Mouse (Mus musculus) midbrain, postnatal 0 days (tissue): ENCODE measurements around the gene Naa35. TPM values are rescaled to one million over a fixed set of nuclear protein-coding genes. Genes with fewer than 3 reads are reported as not detected.

Source experiments
- ATAC-seq: fragments of 200-750 bp; cut with Nextera tagmentation; 2 replicates; pipeline ENCODE4 v1.8.0; 2017; ENCODE audit warnings: moderate number of reproducible peaks, mild to moderate bottlenecking, moderate TSS enrichment, moderate library complexity; ENCODE audit not compliant: low FRiP score
- DNase-seq: peaks from one replicate; pipeline ENCODE4 v3.0.0-alpha.2; 2015; ENCODE audit warnings: low spot score
- H3K27ac ChIP-seq: fragments of 300-500 bp; sonication (generic); 2 replicates; pipeline ENCODE4 v1.5.1; 2014; ENCODE audit warnings: low read depth, mild to moderate bottlenecking, low read length, mixed read lengths
- H3K27me3 ChIP-seq: fragments of 300-500 bp; sonication (generic); 2 replicates; pipeline ENCODE4 v1.6.1; 2014; ENCODE audit warnings: low read length, control low read depth, mixed read lengths; ENCODE audit not compliant: insufficient read depth
- H3K36me3 ChIP-seq: fragments of 300-500 bp; sonication (generic); 2 replicates; pipeline ENCODE4 v1.6.1; 2014; ENCODE audit warnings: low read length, control low read depth, mixed read lengths; ENCODE audit not compliant: insufficient read depth
- H3K4me1 ChIP-seq: fragments of 300-500 bp; sonication (generic); 2 replicates; pipeline ENCODE4 v1.6.1; 2014; ENCODE audit warnings: mild to moderate bottlenecking, control low read depth, antibody characterized with exemption, low read length, mixed read lengths; ENCODE audit not compliant: insufficient read depth
- H3K4me2 ChIP-seq: fragments of 300-500 bp; sonication (generic); 2 replicates; pipeline ENCODE4 v1.6.1; 2014; ENCODE audit warnings: low read depth, mild to moderate bottlenecking, low read length, mixed read lengths; ENCODE audit not compliant: poor library complexity, severe bottlenecking
- H3K4me3 ChIP-seq: fragments of 300-500 bp; sonication (generic); 2 replicates; pipeline ENCODE4 v1.5.1; 2014; ENCODE audit warnings: low read depth, mild to moderate bottlenecking, low read length, moderate library complexity
- H3K9ac ChIP-seq: fragments of 300-500 bp; sonication (generic); replicated peaks from 2 replicates; pipeline ENCODE4 v1.6.1; 2014; ENCODE audit warnings: mild to moderate bottlenecking, low read length, moderate library complexity, mixed read lengths; ENCODE audit not compliant: poor library complexity, severe bottlenecking
- H3K9me3 ChIP-seq: fragments of 300-500 bp; sonication (generic); 2 replicates; pipeline ENCODE4 v1.6.1; 2016; ENCODE audit warnings: low read length, control low read depth
- CTCF ChIP-seq: IDR thresholded peaks from 2 replicates; pipeline ENCODE4 v1.5.1; 2016; ENCODE audit warnings: antibody characterized with exemption, mild to moderate bottlenecking
- WGBS: fragments of 180-500 bp; shearing (Covaris S2); extraction: QIAGEN DNeasy Blood & Tissue Kit; methylation state at CpG from one replicate; pipeline ENCODE4 v1.1.7; 2014; 5-methylcytosine and 5-hydroxymethylcytosine counted together
- polyA plus RNA-seq: library from polyadenylated mRNA; unstranded; fragments of >200 nt; fragmentation: Nextera tagmentation; extraction: Ambion mirVana; gene quantifications from 2 replicates; pipeline ENCODE4 v1.2.1, GENCODE M21; 2015
- total RNA-seq: library from RNA; depleted of rRNA; stranded (reverse); fragments of >200 nt; gene quantifications from 2 replicates; pipeline ENCODE4 v1.2.3, GENCODE M21; 2014

Gene Naa35
- total and polyA plus RNA-seq, 2 experiments from 2014 or later, result 47.2 to 117 TPM

DNA sequence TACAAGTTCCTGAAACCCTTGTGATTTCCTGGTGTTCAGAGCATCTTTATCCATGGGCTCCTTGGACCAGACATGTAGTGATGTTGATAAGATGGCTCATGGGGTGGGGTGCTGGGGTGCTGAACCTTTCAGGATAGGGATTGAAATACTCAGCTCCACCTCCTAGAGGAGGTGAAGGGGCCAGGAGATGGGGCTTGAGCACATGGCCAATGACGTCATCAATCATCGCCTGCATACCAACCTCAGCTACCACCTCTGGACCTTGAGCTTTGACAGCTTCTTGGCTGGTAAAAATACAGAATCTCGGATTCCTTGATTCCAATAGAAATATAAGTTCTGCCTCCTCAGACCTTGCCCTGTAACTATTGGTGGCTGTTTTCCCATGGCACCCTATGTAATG is 60.4 kb downstream of the Naa35 start:
- WGBS, result 84% methylated on average over 3 of the region's 3 CpGs
- Histone ChIP-seq H3K4me3 (no peak overlapping the region), H3K36me3 (no peaks in the 10 kb centered on the region), H3K4me1 (no peaks in the 10 kb centered on the region), H3K27ac (no peak overlapping the region), H3K9me3 (no peaks in the 10 kb centered on the region), H3K4me2 (no peak overlapping the region), H3K9ac (no peak overlapping the region), H3K27me3 (no peaks in the 10 kb centered on the region)
- ATAC-seq, result no peak
- DNase-seq, result no peak
- no peak for TF ChIP-seq CTCF

GRCm38 (mm10) chr13:59646674-59647244 is 61.7 kb downstream of the Naa35 start:
- no peak for TF ChIP-seq CTCF
- H3K4me2 ChIP-seq, result no peak overlapping the region
- no peaks in the 10 kb centered on the region for H3K36me3 ChIP-seq
- H3K9ac ChIP-seq, result no peak overlapping the region
- DNase-seq (peak; percentile 23), ATAC-seq (0 out of 2 replicates have a peak, but pooled peaks have one; percentile 44)
- H3K4me3 ChIP-seq, result no peak overlapping the region
- 18% methylated on average over 11 of the region's 11 CpGs for WGBS
- no peaks in the 10 kb centered on the region for H3K9me3 ChIP-seq
- no peaks in the 10 kb centered on the region for H3K27me3 ChIP-seq
- no peaks in the 10 kb centered on the region for H3K4me1 ChIP-seq
- H3K27ac ChIP-seq, result no peak overlapping the region

DNA sequence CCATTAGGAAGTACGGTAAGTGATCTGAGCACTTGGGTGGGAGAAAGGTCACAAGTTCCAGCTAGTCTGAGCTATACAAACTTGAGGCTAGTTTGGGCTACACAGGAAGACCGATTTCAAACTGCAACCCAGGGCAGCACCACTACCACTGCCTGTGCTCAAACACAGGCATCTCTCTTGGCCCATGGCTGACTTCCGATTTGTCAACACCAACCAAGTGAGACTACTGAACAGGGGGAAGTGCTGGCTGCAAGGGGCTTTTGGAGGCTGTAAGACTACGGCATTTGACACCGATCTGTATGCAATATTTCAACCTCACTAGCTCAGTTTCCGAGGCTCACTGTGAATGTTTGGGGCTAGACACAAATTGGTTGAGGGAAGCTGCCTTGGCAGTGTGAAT is 62.4 kb downstream of the Naa35 start:
- Histone ChIP-seq H3K9ac (no peak overlapping the region), H3K4me1 (no peaks in the 10 kb centered on the region), H3K27ac (no peak overlapping the region), H3K4me2 (no peak overlapping the region), H3K27me3 (no peaks in the 10 kb centered on the region), H3K4me3 (no peak overlapping the region), H3K36me3 (no peaks in the 10 kb centered on the region), H3K9me3 (no peaks in the 10 kb centered on the region)
- no peak for ATAC-seq
- 88% methylated on average over 6 of the region's 6 CpGs for WGBS
- no peak for TF ChIP-seq CTCF
- no peak for DNase-seq

GRCm38 (mm10) chr13:59648598-59648997 is 63.5 kb downstream of the Naa35 start:
- Histone ChIP-seq H3K27me3 (no peaks in the 10 kb centered on the region), H3K4me1 (peaks cover 7% of the 10 kb centered on the region), H3K27ac (no peak overlapping the region), H3K4me3 (no peak overlapping the region), H3K9me3 (no peaks in the 10 kb centered on the region), H3K9ac (no peak overlapping the region), H3K4me2 (no peak overlapping the region), H3K36me3 (no peaks in the 10 kb centered on the region)
- ATAC-seq, result no peak
- 86% methylated on average over 6 of the region's 6 CpGs for WGBS
- no peak for TF ChIP-seq CTCF
- DNase-seq, result no peak

GRCm38 (mm10) chr13:59649781-59650180 is 64.7 kb downstream of the Naa35 start:
- no peak for ATAC-seq

DNA sequence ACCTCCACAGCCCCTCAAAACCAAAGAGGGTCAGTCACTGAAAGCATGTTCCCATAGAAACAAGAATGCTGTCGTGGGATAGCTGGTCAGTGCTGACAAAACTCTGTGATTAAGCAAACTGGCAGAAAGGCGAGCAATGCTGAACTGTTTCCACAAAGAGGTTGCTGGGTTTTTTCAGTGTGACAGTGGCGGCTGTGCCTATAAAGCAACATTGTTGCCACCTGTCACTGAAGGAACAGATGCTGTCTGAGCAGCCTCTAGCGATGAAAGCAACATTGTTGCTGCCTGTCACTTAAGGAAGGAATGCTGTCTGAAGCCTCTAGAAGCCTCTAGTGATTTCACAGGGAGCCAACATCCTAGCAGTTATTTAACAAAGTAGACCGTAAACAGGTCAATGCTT is 67.6 kb downstream of the Naa35 start:
- H3K9ac ChIP-seq, result no peak overlapping the region
- no peak overlapping the region for H3K27ac ChIP-seq
- ATAC-seq (0 out of 2 replicates have a peak, but pooled peaks have one; percentile 17), DNase-seq (peak; percentile 69)
- H3K9me3 ChIP-seq, result no peaks in the 10 kb centered on the region
- no peak overlapping the region for H3K4me2 ChIP-seq
- H3K4me3 ChIP-seq, result no peak overlapping the region
- H3K36me3 ChIP-seq, result no peaks in the 10 kb centered on the region
- 21% methylated on average over 5 of the region's 5 CpGs for WGBS
- H3K27me3 ChIP-seq, result no peaks in the 10 kb centered on the region
- TF ChIP-seq CTCF, result no peak
- peaks cover 7% of the 10 kb centered on the region for H3K4me1 ChIP-seq

More at GRCm38 (mm10) chr13:59649781-59650180, 64.7 kb downstream of the Naa35 start:
- H3K9me3 ChIP-seq, result no peaks in the 10 kb centered on the region
- no peak for DNase-seq
- no peaks in the 10 kb centered on the region for H3K36me3 ChIP-seq
- H3K4me2 ChIP-seq, result no peak overlapping the region
- no peak overlapping the region for H3K9ac ChIP-seq
- H3K4me3 ChIP-seq, result no peak overlapping the region
- no peak overlapping the region for H3K27ac ChIP-seq
- 90% methylated on average over 5 of the region's 5 CpGs for WGBS
- H3K4me1 ChIP-seq, result peaks cover 7% of the 10 kb centered on the region
- H3K27me3 ChIP-seq, result no peaks in the 10 kb centered on the region
- TF ChIP-seq CTCF, result no peak
